20 mouse cellular contexts compared by ENCODE assay signal in genomic region chr1:156091811-156092210, GRCm38 (mm10).
"Had no signal": no experiment of that assay in that cellular context is flagged by ENCODE, and none has a peak within 500 bp of the region (broad histone marks: within the 10 kb centered on the region; RNA-seq: fewer than 3 reads in every experiment).

No protein-coding gene starts in this region.

- H3K27ac ChIP-seq: kidney, postnatal 0 days; limb, embryonic 13.5 days; lung, embryonic 15.5 days; midbrain, embryonic 10.5 days; midbrain, embryonic 13.5 days; neural tube, embryonic 13.5 days had no signal

- H3K9ac ChIP-seq: limb, embryonic 13.5 days; lung, embryonic 15.5 days; midbrain, embryonic 13.5 days; neural tube, embryonic 13.5 days had no signal

- H3K4me3 ChIP-seq: limb, embryonic 10.5 days; limb, embryonic 13.5 days; lung, embryonic 15.5 days; midbrain, embryonic 10.5 days; midbrain, embryonic 13.5 days; myocyte; neural tube, embryonic 13.5 days had no signal

- H3K9me3 ChIP-seq: limb, embryonic 10.5 days; limb, embryonic 13.5 days; lung, embryonic 15.5 days; midbrain, embryonic 10.5 days; midbrain, embryonic 13.5 days; neural tube, embryonic 13.5 days had no signal

- H3K4me1 ChIP-seq: lung, embryonic 15.5 days had no signal

- H3K36me3 ChIP-seq: limb, embryonic 10.5 days; limb, embryonic 13.5 days; lung, embryonic 15.5 days; midbrain, embryonic 10.5 days; midbrain, embryonic 13.5 days; neural tube, embryonic 13.5 days had no signal

- H3K27me3 ChIP-seq: lung, embryonic 15.5 days; midbrain, embryonic 13.5 days had no signal

- H3K4me2 ChIP-seq: limb, embryonic 13.5 days; lung, embryonic 15.5 days; midbrain, embryonic 13.5 days; neural tube, embryonic 13.5 days had no signal

- ATAC-seq: intestine, postnatal 0 days; midbrain, embryonic 13.5 days; midbrain, embryonic 16.5 days had no signal

- DNase-seq: kidney, adult 2 months; kidney, postnatal 36 days; lung, adult 18-20 months; lung, postnatal 10 days; lung, postnatal 4 days; retina, postnatal 1 day; right cerebral cortex, postnatal 25 days; spleen, adult 18-20 months; thymus, adult 18-20 months; thymus, postnatal 36 days had no signal
